Mouse (Mus musculus) bone marrow macrophage, adult 2 months (primary cell): ENCODE measurements at regions not wholly inside any gene's neighbourhood (a gene's known extent, or its start where the extent isn't known, plus 50 kb on each side); places are given as distances from the start of the nearest gene placed in this dataset.

Experiments
- CTCF ChIP-seq: IDR thresholded peaks from 2 replicates; pipeline ENCODE4 v1.5.1; 2012; ENCODE audit warnings: low read depth, mild to moderate bottlenecking, low read length, moderate library complexity
- POLR2A ChIP-seq: IDR thresholded peaks from 2 replicates; pipeline ENCODE4 v1.6.1; 2012; ENCODE audit warnings: mild to moderate bottlenecking, low read depth, low read length, borderline replicate concordance

- TF ChIP-seq CTCF (no peak), POLR2A (no peak)
Measured at GRCm38 (mm10) chr2:160236806-160237205, 97.2 kb downstream of the Gm826 start.
